Comparison of ENCODE assay signal across 22 mouse cellular contexts in the genomic region with DNA sequence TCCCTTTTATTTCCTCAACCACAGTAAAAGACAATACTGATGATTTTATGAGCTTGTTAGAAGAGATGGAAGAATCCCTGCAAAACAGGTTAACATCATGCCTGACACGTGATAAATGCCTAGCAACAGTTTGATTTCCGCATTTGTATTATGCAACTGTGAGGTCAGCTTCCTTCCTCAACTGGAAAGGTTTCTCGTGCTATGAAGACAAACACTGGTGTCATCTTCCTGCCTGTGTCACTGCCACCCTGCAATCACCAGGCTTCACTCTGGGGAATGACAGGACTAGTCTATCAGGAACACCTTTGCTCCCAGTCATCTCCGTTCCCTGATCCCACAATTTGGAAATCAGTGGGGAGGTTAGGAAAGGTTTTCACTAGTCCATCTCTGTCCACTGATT.
DNase-seq lines count a peak whose midpoint lies in the region; ATAC-seq lines count a peak whose summit lies in the region.
"Had no signal": no experiment of that assay in that cellular context is flagged by ENCODE, and none has a peak within 500 bp of the region (broad histone marks: within the 10 kb centered on the region; RNA-seq: fewer than 3 reads in every experiment).

No protein-coding gene starts in this region.

- peak; percentile 94 for DNase-seq in heart, adult 11 months
- no peak for DNase-seq in heart, postnatal 36 days
- peak; percentile 10 for DNase-seq in layer of hippocampus, adult 9-10 months (ENCODE audit: low spot score)
- DNase-seq in layer of hippocampus, adult 18-20 months (ENCODE audit: low spot score in 2 of 2): no peak
- peak; percentile 15 for DNase-seq in lung, postnatal 10 days
- peak; percentile 7 for DNase-seq in skeletal muscle tissue, adult 2 months (ENCODE audit: low read depth, low spot score)
- no peak for DNase-seq in adrenal gland, postnatal 14 days
- no peak for DNase-seq in hindbrain, embryonic 14.5 days (ENCODE audit: low spot score)
- DNase-seq: adrenal gland, postnatal 36 days; cerebellum, adult 18-20 months; cerebellum, postnatal 25 days; heart, adult 2 months; retina, postnatal 1 day; right cerebral cortex, postnatal 4 days had no signal

- no peak overlapping the region for H3K4me3 ChIP-seq in hindbrain, embryonic 14.5 days (replicated peaks; ENCODE audit: low read length)
- H3K4me3 ChIP-seq: forebrain, embryonic 10.5 days; heart, adult 2 months; hindbrain, embryonic 13.5 days; left cerebral cortex, adult 2 months; limb, embryonic 10.5 days; liver, embryonic 12.5 days; lung, embryonic 15.5 days; midbrain, embryonic 10.5 days had no signal

- 85% methylated on average over 4 of the region's 4 CpGs for WGBS in hindbrain, embryonic 14.5 days

- no peaks in the 10 kb centered on the region for H3K9me3 ChIP-seq in hindbrain, embryonic 14.5 days (ENCODE audit: control insufficient read depth, low read length)
- H3K9me3 ChIP-seq: forebrain, embryonic 10.5 days; hindbrain, embryonic 13.5 days; limb, embryonic 10.5 days; liver, embryonic 12.5 days; lung, embryonic 15.5 days; midbrain, embryonic 10.5 days had no signal

- no peak for ATAC-seq in hindbrain, embryonic 14.5 days (ENCODE audit: low FRiP score)
- ATAC-seq: liver, embryonic 12.5 days had no signal

- H3K27ac ChIP-seq in hindbrain, embryonic 14.5 days: no peak overlapping the region
- H3K27ac ChIP-seq: forebrain, embryonic 10.5 days; heart, adult 2 months; hindbrain, embryonic 13.5 days; left cerebral cortex, adult 2 months; limb, embryonic 10.5 days; liver, embryonic 12.5 days; lung, embryonic 15.5 days; midbrain, embryonic 10.5 days had no signal

- H3K36me3 ChIP-seq in hindbrain, embryonic 14.5 days (replicated peaks; ENCODE audit: control insufficient read depth, insufficient read depth): no peaks in the 10 kb centered on the region
- H3K36me3 ChIP-seq: forebrain, embryonic 10.5 days; hindbrain, embryonic 13.5 days; limb, embryonic 10.5 days; liver, embryonic 12.5 days; lung, embryonic 15.5 days; midbrain, embryonic 10.5 days had no signal

- no peak overlapping the region for H3K4me2 ChIP-seq in hindbrain, embryonic 14.5 days (replicated peaks)
- H3K4me2 ChIP-seq: hindbrain, embryonic 13.5 days; liver, embryonic 12.5 days; lung, embryonic 15.5 days had no signal

- intact Hi-C loops in heart, postnatal 36 days (cut with DNase I): no loop called here

- H3K4me1 ChIP-seq in hindbrain, embryonic 14.5 days (replicated peaks; ENCODE audit: control insufficient read depth, insufficient read depth, low read length): no peaks in the 10 kb centered on the region
- H3K4me1 ChIP-seq: forebrain, embryonic 10.5 days; hindbrain, embryonic 13.5 days; liver, embryonic 12.5 days; lung, embryonic 15.5 days; midbrain, embryonic 10.5 days had no signal

- H3K27me3 ChIP-seq in hindbrain, embryonic 14.5 days (ENCODE audit: control insufficient read depth, insufficient read depth, low read length): no peaks in the 10 kb centered on the region
- H3K27me3 ChIP-seq: CH12.LX; hindbrain, embryonic 13.5 days; liver, embryonic 12.5 days; lung, embryonic 15.5 days had no signal

- H3K9ac ChIP-seq in hindbrain, embryonic 14.5 days: no peak overlapping the region
- H3K9ac ChIP-seq: hindbrain, embryonic 13.5 days; liver, embryonic 12.5 days; lung, embryonic 15.5 days had no signal

Comparison
In these comparisons a context has a peak if more than half of its experiments do, and no peak if none do; other contexts are left out.
1. DNase-seq: peak in heart, adult 11 months (single experiment), layer of hippocampus, adult 9-10 months (single experiment), lung, postnatal 10 days (single experiment) and skeletal muscle tissue, adult 2 months (single experiment); none in heart, postnatal 36 days (0 of 2), layer of hippocampus, adult 18-20 months (0 of 2), adrenal gland, postnatal 14 days (single experiment) and hindbrain, embryonic 14.5 days (single experiment).